Mouse (Mus musculus) kidney, adult 2 months (tissue): ENCODE measurements around the gene Tnrc18. TPM values are rescaled to one million over a fixed set of nuclear protein-coding genes. Genes with fewer than 3 reads are reported as not detected.

Source experiments
- DNase-seq: peaks from one replicate; pipeline ENCODE4 v3.0.0; 2021
- H3K27ac ChIP-seq: fragments of 200-500 bp; 2 replicates; pipeline ENCODE4 v1.5.1; 2012; ENCODE audit warnings: low read depth, low read length, control low read depth, inconsistent platforms; ENCODE audit not compliant: insufficient read depth
- H3K27me3 ChIP-seq: fragments of 200-500 bp; replicated peaks from 2 replicates; pipeline ENCODE4 v1.6.1; 2012; ENCODE audit warnings: mild to moderate bottlenecking, moderate library complexity, low read length, inconsistent platforms; ENCODE audit not compliant: control insufficient read depth, insufficient read depth
- H3K36me3 ChIP-seq: fragments of 200-500 bp; 2 replicates; pipeline ENCODE4 v1.6.1; 2012; ENCODE audit warnings: mild to moderate bottlenecking, moderate library complexity, low read length, inconsistent platforms; ENCODE audit not compliant: control insufficient read depth, insufficient read depth
- H3K4me1 ChIP-seq: fragments of 200-500 bp; 2 replicates; pipeline ENCODE4 v1.6.1; 2011; ENCODE audit warnings: low read length; ENCODE audit not compliant: control insufficient read depth, insufficient read depth
- H3K4me3 ChIP-seq: fragments of 200-500 bp; 2 replicates; pipeline ENCODE4 v1.5.1; 2011; ENCODE audit warnings: mild to moderate bottlenecking, low read depth, low read length, control low read depth; ENCODE audit not compliant: insufficient read depth
- CTCF ChIP-seq: fragments of 200-500 bp; conservative IDR thresholded peaks from 2 replicates; pipeline ENCODE4 v1.5.1; 2011; ENCODE audit warnings: low read depth, mild to moderate bottlenecking, control low read depth, low read length, moderate library complexity, mixed read lengths; ENCODE audit not compliant: insufficient read depth, insufficient read length
- POLR2A ChIP-seq: fragments of 200-500 bp; IDR thresholded peaks from one replicate; pipeline ENCODE4 v1.6.1; 2011; ENCODE audit warnings: low read depth, low read length, control low read depth
- WGBS: fragments of 180-500 bp; shearing (Covaris S2); methylation state at CpG from one replicate; pipeline ENCODE4 v1.1.7; 2018; 5-methylcytosine and 5-hydroxymethylcytosine counted together
- polyA plus RNA-seq: library from polyadenylated mRNA; depleted of rRNA; stranded (reverse); fragments of >200 nt; gene quantifications from 2 replicates; pipeline ENCODE4 v1.2.3, GENCODE M21; 2012

The Tnrc18 gene
- polyA plus RNA-seq, 1 experiment = 32.1 TPM

DNA sequence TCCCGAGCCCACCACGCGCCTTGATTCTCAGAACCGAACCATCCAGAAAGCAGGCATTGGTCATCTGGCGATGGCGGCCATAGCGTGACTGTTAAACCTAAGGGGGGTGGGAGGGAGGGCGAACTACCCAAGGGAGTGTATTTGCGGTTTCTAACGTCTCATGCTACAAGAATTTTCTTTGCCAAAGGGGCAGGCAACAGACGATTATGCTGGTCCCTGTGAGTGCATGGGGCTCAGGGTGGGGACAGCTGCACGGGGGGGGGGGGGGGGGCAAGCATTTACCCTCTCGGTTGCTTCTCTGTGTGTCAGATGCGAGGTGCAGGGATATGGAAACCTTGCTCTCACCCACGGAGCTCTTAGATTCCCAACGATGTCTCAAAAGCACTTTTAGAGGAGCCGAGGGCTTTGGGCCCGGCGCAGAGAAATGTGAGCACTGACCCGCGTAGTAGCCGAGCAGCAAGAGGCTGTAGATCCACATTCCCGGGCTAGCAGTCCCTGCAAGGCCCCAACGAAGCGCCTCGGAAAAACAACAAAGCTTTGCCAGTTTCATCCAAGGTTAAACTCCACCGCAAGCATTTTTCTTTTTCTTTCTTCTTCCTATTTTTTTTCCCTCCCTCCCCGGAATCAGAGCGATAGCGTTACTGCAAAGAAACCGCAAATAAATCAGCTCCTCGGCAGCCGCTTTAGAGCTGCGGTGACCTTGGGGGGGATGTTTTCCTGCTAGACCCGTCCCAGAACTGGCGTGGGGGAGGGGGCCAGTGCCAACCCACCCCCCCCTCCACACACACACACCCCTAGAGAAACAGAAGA is 5.0 kb upstream of the Tnrc18 start:
- Histone ChIP-seq H3K4me3 (peak overlapping the region; percentile 70), H3K4me1 (peaks cover 26% of the 10 kb centered on the region), H3K36me3 (no peaks in the 10 kb centered on the region), H3K27me3 (no peaks in the 10 kb centered on the region), H3K27ac (peak overlapping the region; percentile 97)
- 2% methylated on average over 36 of the region's 36 CpGs for WGBS
- DNase-seq = peak; percentile 76
- TF ChIP-seq CTCF (no peak), POLR2A (no peak)

DNA sequence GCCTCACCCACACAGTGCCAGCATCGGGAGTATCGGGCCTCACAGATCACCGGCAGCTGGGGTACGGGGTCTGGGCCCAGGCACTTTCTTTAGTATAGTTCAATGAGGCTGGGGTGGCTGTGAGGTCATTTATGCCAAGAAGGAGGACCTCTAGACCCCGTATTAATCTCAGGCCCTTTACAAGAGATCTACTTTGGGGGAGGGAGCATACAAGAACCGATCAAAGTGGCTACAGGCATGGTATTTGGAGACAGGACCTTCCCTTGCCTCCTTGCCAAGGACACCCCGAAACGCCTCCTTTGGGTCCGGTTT is 4.5 kb upstream of the Tnrc18 start:
- Histone ChIP-seq H3K27ac (peak overlapping the region; percentile 97), H3K36me3 (no peaks in the 10 kb centered on the region), H3K27me3 (no peaks in the 10 kb centered on the region), H3K4me1 (peaks cover 26% of the 10 kb centered on the region), H3K4me3 (peak overlapping the region; percentile 70)
- DNase-seq = peak; percentile 44
- 1% methylated on average over 9 of the region's 9 CpGs for WGBS
- no peak for TF ChIP-seq CTCF
- TF ChIP-seq POLR2A = no peak

DNA sequence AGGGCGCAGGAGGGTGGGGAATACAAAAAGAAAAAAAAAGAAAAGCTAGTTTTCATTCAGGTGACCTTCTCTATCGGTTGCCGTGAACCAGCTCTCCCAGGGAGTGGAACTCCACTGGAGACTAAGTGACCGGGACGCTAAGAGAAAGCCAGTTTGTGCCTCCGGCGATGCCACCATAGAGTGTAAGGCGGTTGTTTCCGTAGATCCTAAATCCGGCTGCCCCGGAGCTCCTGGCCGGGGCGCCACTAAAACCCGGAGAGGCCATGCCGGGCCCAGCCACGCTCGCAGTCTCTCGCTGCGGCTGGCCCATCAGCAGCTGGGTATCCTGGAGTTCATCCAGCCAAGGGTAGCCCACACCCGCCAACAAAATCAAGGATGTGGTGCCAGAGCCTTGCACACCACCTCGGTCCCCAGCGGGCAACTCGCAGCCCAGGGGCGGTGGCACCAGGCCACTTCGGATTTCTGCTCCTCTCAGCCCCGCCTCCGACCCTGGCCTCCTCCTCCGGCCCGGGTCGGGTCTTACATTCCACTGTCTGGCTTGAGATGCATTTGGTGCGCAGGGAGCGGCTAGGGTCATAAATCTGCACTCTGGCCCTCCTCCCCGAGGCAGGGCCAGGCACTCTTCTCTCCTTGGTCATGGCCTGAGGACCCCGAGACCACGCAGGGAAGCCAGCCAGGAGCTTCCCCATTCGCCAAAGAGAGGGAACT is 4.0 kb upstream of the Tnrc18 start:
- no peak for TF ChIP-seq CTCF
- peak; percentile 87 for TF ChIP-seq POLR2A
- H3K4me3 ChIP-seq = peak overlapping the region; percentile 70
- DNase-seq = peak; percentile 98
- no peaks in the 10 kb centered on the region for H3K36me3 ChIP-seq
- no peaks in the 10 kb centered on the region for H3K27me3 ChIP-seq
- under 1% methylated on average over 36 of the region's 36 CpGs for WGBS
- H3K4me1 ChIP-seq = peaks cover 22% of the 10 kb centered on the region
- H3K27ac ChIP-seq = peak overlapping the region; percentile 97

DNA sequence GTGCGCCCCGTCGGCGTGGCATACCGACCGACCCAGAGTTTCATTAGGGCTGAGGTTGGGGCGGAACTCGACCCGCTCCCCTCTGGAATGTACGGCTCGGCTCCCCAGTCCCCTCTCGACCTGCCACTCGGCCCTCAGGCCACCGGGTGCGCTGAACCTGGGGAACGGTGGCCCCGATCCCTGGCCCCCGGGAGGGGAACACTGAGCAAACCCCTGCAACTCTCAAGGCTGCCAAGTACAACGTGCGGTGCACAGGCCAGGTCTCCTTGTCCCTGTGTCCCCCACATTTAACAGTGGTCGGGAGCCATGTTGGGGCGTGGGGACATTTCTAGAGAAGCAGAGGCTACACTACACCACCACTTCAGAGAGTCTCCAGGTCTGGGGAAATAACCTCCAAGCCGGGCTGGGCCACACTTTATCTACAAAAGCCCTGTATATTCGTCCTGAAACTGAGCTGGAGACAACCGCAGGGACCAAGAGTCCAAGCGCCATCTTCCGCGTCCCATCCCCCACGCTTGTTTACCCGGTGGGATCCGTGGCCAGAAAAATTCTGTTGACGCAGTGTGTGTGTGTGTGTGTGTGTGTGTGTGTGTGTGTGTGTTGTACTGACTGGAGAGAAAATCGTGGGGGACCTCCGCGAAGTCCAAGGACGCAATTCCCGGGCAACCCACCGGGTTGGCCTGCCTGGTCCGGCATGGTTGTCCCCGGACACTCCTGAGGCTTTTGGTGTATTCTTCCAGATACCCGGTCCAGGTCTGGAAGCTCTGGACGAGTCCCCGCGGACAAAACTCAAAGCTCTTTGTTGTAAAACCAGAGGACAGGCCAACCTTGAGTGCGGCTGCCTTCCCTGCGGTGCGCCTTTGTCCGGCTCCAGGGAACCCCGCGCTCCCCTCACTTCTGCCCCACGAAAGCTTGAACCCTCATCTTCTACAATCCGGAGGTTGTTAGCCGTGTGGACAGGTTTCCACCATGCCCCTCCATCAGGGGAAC is 3.1 kb upstream of the Tnrc18 start:
- no peaks in the 10 kb centered on the region for H3K27me3 ChIP-seq
- H3K4me1 ChIP-seq = peaks cover 16% of the 10 kb centered on the region
- TF ChIP-seq CTCF (no peak), POLR2A (no peak)
- peak overlapping the region; percentile 70 for H3K4me3 ChIP-seq
- no peaks in the 10 kb centered on the region for H3K36me3 ChIP-seq
- DNase-seq = peak; percentile 84
- WGBS = under 1% methylated on average over 53 of the region's 53 CpGs
- peak overlapping the region; percentile 97 for H3K27ac ChIP-seq

DNA sequence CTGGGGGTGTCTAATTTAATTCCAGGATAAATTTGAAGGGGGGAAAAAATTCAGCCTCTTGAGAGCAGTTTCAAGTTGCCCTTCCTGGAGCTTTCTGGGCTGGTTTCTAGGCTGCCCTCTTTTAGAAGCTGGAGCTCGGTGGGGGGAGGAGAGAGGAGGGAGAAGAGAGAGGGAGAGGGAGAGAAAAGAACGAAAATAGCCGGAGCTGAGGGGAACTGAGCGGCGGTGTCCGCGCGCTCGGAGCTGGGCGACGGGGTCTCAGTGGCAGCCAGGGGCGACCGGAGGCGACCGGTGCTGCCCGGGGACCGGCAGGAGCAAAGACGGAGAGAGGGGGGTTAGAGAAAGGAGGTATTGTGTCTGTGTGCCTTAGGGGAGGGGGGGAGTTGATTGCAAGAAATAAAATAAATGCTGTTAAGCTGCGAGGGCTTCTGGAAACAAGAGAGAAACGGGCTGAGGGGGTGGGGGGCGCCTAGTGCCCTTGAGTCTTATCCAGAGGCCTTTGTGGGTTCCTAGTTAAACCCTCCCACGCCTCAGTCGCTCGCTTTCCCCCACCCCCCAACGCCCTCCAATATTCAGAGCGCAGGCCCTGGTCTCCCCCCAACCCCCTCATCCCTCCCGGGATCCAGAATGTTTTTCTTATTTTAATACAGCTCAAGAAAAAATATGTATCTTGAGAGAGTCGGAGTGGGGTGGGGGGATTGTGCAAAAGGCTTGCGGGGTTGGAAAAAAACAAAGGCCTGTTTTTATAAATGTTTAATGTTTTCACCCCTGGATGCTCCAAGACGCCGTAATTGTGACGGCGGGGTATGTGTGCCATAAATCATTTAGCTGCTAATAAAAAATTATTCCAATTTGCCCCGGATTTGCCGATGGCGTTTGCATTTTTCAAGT is 2.2 kb upstream of the Tnrc18 start:
- Histone ChIP-seq H3K4me1 (peaks cover 10% of the 10 kb centered on the region), H3K27ac (peak overlapping the region; percentile 97), H3K27me3 (no peaks in the 10 kb centered on the region), H3K4me3 (peak overlapping the region; percentile 70), H3K36me3 (no peaks in the 10 kb centered on the region)
- WGBS = under 1% methylated on average over 36 of the region's 36 CpGs
- DNase-seq = peak; percentile 76
- no peak for TF ChIP-seq POLR2A

DNA sequence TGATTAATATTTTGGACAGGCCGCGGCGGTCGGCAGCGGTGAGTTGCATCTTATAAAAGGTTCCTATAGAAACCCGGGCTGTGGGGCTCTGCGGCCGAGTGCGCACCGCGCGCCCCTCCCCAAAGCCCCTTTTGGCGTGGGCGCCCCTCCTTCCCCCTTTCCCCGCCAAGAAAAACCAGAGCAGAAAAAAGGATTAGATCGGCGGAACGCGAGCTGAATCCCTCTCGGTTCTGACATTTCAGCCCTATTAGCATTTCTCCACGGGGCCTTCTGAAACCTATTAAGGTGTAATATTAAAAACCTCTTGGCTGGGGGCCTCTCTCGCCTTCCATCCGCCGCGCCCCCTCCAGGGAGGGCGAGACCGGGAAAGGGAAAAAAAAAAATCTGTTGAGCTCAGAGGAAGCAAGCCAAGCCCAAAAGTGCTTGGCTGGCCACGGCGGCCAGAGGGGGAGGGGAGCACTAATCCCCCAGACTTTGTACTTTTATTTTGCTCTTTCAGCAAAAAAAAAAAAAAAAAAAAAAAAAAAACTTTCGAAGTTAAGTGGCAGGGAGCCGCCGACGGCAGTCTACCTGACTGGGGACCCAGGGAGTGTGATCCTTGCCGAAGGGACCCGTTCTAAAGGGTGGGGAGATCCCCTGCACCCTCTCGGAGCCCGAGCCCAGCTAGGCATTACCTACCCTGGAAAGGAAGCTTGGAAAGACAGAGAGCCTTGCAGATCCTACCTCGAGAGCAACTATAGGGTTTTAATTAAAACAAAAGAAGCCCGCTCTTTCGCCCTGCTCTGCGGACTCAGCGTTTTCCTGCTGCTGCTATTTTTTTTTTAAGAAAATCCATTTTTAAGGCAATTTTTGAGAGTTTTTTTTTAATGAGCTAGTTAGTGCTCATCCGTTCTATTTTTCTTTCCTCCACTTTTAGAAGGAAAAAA is 1.2 kb upstream of the Tnrc18 start:
- no peak for TF ChIP-seq CTCF
- TF ChIP-seq POLR2A = peak; percentile 75
- no peaks in the 10 kb centered on the region for H3K36me3 ChIP-seq
- H3K4me1 ChIP-seq = peaks cover 1% of the 10 kb centered on the region; the same call in 1 of the 2 replicates
- H3K4me3 ChIP-seq = peak overlapping the region; percentile 66
- peak; percentile 96 for DNase-seq
- WGBS = under 1% methylated on average over 43 of the region's 43 CpGs
- peak overlapping the region; percentile 97 for H3K27ac ChIP-seq
- no peaks in the 10 kb centered on the region for H3K27me3 ChIP-seq
